Mouse (Mus musculus) brain, embryonic 14.5 days (tissue): ENCODE data around the gene St8sia1. TPM values are rescaled to one million over a fixed set of nuclear protein-coding genes. Genes with fewer than 3 reads are reported as not detected.

ENCODE experiments used
- DNase-seq: peaks from one replicate; pipeline ENCODE4 v3.0.0-alpha.2; 2011; ENCODE audit warnings: low read depth
- CTCF ChIP-seq: fragments of 200-500 bp; IDR thresholded peaks from 2 replicates; pipeline ENCODE4 v1.5.1; 2012; ENCODE audit warnings: inconsistent platforms, mild to moderate bottlenecking, moderate library complexity, borderline replicate concordance; ENCODE audit not compliant: insufficient read depth, insufficient read length; ENCODE audit errors: extremely low read depth
- POLR2A ChIP-seq: fragments of 200-500 bp; IDR thresholded peaks from 2 replicates; pipeline ENCODE4 v1.6.1; 2012; ENCODE audit warnings: mild to moderate bottlenecking, inconsistent platforms, borderline replicate concordance; ENCODE audit not compliant: poor library complexity, insufficient read depth, insufficient read length, severe bottlenecking; ENCODE audit errors: extremely low read depth
- polyA plus RNA-seq: library from polyadenylated mRNA; depleted of rRNA; stranded (reverse); fragments of >200 nt; gene quantifications from 2 replicates; pipeline ENCODE4 v1.2.3, GENCODE M21; 2012

The St8sia1 gene
- polyA plus RNA-seq, 1 experiment: 20.6 TPM

DNA sequence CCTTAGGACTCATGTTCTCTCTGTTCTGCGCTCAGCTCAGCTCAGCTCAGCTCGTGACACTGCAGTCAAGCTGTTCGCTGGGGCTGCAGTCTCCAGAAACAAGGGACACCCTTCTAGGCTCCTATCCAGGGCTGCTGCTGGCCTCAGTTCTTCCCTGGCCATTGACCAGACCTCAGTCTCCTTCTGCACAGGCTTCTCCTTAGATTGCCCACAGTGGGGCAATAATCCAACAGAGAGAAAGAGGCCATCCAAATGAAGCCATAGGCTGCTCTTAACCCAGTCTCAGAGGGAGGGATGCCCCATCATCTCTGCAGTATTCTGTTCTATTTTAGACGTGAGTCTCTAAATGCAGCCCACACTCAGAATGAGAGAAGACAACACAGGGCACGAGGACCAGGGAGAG, 15.3 kb downstream of the St8sia1 start:
- no peak for DNase-seq
- TF ChIP-seq CTCF (no peak), POLR2A (no peak)

DNA sequence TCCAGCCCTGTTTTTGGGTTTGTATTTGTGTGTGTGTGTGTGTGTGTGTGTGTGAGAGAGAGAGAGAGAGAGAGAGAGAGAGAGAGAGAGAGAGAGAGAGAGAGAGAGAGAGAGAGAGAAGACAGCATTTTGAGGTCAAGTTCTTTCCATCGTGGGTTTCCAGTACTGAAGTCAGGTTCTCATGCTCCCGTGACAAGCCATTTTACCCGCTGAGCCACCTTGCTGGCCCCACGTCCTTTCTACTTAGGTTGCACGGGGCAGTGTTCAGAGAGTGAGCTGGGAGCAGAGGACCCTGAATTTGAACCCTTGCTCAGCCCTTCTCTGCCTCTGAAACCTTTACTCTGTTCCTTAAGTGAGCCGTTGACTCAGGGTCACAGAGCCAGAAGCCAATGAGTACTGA, 17.2 kb downstream of the St8sia1 start:
- TF ChIP-seq CTCF (no peak), POLR2A (no peak)
- no peak for DNase-seq

DNA sequence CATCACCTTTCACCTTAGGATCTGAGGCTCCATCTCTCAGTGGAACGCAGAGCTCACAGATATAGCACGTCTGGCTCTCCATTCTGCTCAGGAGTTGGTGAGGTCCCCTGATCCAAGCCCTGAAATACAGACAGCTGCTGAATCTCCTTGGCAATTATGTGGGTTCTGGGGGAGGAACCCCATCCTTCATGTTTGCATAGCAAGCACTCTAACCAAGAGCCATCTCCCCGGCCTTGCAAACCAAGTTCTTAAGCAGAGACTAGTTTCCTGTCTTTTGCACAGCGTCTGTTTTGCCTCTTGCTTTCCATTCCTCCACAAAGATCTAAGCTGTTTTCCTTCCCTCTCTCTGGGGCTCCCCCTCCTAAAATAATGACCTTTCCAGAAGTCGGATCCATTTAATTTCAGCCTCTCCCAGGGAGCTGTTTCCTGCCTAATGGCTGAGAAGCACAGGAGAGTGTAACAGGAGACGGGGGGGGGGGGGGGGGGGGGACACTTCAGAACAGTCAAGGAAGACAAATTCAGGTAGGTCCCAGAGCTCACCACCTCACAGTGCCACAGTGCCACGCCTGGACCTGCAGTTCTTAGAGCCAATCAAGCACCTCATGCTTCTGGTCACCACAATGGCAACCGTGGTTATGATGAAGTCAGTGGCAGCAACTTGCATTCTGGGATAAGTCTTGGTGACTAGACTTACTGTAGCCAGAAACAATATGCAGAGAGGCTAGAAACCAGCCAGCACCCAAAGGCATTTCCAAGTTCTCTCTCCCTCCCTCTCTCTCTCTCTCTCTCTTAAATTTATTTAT, 18.0 kb downstream of the St8sia1 start:
- TF ChIP-seq CTCF (no peak), POLR2A (no peak)
- no peak for DNase-seq

- no peak for TF ChIP-seq CTCF
- no peak for TF ChIP-seq POLR2A
- DNase-seq: no peak
Measured at GRCm38 (mm10) chr6:142945461-142945860, 18.8 kb downstream of the St8sia1 start.

DNA sequence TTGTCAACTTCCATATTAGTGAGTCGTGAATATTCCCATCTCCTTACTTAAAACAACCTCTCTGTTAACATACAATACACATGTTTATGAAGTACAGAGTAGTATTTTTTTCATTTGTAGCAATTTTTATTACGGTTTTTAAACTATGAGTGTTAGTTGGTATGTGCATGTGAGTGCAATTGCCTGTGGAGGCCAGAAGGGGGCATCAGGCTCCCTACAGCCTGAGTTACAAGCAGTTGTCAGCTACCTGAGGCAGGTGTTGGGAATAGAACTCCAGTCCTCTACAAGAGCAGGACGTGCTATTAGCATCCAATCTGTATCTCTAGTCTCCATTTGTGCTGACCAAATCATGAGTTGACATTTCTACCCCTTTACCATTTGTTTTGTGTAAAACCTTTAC, 19.8 kb downstream of the St8sia1 start:
- TF ChIP-seq POLR2A: no peak
- TF ChIP-seq CTCF: peak; percentile 18; the same call in 1 of the 2 replicates

DNA sequence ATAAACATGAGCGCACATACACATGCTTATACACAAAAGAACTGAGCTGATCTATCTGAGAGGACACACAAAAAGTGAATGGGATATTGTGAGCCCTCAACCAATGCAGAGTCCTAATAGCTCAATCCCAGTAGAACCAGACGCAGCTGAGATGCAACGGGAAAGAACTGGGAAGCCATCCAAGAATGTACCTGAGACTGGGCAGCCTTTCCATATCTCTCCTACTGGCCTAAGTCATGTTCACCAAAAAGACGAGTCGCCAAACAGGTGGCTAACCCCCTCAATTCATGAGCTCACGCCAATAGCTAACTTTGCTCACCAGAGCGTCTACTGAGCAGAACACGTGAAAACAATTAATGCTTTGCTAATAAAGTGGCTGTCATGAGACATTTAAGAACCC, 20.8 kb downstream of the St8sia1 start:
- no peak for TF ChIP-seq CTCF
- TF ChIP-seq POLR2A: no peak
- no peak for DNase-seq

More for the DNA sequence above, 19.8 kb downstream of the St8sia1 start:
- DNase-seq: no peak

DNA sequence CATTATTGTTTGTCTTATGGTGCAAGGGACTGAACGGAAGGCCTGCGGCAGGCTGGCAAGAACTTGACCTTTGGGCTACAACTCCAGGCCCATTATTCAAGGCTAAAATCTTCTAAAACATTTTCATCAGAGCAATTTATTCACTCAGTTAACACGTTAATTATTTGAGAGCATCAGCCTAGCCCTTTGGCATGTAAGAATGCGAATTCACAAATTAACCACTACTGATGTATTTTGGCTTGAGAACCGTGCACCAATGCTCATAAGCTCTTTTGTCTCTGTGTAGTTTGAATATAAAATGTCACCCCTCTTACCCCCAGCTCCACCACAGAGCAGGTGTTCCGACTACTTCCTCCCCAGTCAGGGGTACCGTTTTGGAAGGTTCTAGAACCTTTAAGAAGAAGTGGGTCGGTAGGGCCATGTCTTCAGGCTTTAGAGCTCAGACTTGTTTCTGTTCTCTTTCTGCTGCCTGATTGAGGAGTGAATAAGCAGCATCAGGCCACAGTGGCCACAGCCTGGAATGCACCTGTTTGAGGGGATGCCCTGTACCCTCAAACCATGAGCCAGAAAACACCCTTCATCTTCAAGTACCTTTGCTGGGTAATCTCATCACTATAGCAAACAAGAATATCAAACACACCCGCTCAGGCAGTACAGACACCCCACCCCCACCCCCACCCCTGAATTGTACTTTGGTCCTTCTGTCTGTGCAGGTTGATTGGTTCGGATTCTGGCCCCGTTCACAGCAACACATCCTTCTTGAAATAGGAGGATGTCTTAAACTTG, 22.5 kb downstream of the St8sia1 start:
- DNase-seq: no peak
- TF ChIP-seq CTCF (no peak), POLR2A (no peak)

GRCm38 (mm10) chr6:142941078-142941477, 23.2 kb downstream of the St8sia1 start:
- DNase-seq: peak; percentile 85
- no peak for TF ChIP-seq POLR2A
- TF ChIP-seq CTCF: no peak

DNA sequence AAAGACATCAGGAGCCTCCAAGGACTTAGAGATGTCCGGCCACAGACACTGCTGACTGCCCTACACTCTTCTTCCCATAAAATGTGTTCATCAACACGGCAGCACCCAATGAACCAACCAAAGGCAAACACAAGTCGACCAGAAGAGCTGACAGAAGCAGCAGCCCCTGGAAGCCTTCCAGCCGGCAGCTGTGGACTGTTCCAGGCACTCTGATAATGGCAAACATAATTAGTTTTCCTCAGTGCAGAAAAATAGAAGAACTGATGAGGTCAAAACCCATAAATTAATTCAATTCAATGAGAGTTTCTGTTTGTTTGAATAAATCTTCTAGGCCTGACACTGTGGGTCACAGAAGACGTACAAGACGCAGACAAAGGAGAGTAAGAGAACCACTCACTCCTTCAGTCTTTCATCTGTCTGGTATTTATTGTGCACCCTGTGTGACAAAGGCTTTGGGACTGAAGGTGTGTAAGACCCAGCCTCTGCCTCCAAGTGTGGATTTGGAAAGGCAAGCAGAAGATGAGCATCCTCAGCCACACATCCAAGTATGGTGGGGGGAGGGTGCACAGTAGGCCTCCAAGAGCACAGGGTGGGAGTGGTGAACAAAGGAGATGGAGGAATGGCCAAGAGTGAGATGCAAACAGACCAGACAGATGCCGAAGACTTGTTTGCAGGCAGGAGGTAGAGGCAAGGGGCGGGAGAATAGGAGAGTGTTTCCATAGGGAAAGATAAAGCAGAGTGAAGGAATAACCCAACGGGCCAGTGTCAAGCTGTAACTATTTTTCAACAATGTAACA, 25.5 kb downstream of the St8sia1 start:
- peak; percentile 83 for DNase-seq
- no peak for TF ChIP-seq CTCF
- no peak for TF ChIP-seq POLR2A

DNA sequence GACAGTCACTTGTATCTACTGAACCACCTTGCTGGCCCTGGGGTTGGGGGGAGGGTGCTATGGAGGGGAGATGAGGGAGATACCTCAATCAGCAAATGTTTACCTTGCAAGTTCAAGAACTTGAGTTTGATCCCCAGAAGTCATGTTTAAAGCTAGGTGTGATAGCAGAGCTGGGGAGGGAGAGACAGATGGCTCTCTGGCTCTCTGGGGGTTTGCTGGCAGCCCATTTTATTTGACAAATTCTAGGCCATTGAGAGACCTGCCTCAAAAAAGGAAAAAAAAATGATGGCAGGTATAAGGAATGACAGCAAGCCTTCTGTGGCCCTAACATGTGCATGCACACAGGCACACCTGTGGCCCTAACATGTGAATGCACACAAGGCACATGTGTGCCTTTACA, 26.2 kb downstream of the St8sia1 start:
- DNase-seq: no peak
- TF ChIP-seq CTCF: no peak
- no peak for TF ChIP-seq POLR2A

GRCm38 (mm10) chr6:142932582-142932981, 31.7 kb downstream of the St8sia1 start:
- DNase-seq: no peak
- TF ChIP-seq CTCF (no peak), POLR2A (no peak)

GRCm38 (mm10) chr6:142932144-142932543, 32.1 kb downstream of the St8sia1 start:
- no peak for DNase-seq
- TF ChIP-seq CTCF (no peak), POLR2A (no peak)
